Mouse (Mus musculus): Measurements from ENCODE around the gene Shank3.

DNA sequence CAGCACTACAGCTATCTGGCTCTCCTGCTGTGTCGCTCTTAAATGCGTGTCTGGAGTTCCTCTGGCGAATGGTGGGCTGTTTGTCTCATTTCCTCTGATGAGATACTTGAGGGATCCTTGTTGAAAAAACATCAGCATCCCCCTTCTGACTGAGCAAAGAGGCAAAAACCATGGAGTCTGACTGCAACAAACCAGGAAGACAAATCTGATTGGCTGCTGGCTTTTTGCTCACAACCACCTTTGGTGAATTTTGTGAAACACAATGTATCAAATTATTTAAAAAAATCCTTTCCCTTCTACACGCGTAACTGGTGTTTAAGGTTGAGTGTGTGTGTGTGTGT lies 23.0 kb upstream of the Shank3 start:
- TF ChIP-seq CTCF (IDR thresholded peaks at IDR 0.05) (no peak), EP300 (IDR thresholded peaks at IDR 0.05) (no peak)
